Comparison of ENCODE assay signal across 18 mouse cellular contexts in genomic region chr5:102723558-102723957, GRCm38 (mm10).
"Had no signal": no experiment of that assay in that cellular context is flagged by ENCODE, and none has a peak within 500 bp of the region (broad histone marks: within the 10 kb centered on the region; RNA-seq: fewer than 3 reads in every experiment).

No protein-coding gene starts in this region.

- H3K9ac ChIP-seq: liver, postnatal 0 days; lung, embryonic 15.5 days; midbrain, embryonic 13.5 days; midbrain, embryonic 15.5 days; neural tube, embryonic 12.5 days; stomach, embryonic 15.5 days had no signal

- H3K9me3 ChIP-seq: lung, embryonic 15.5 days; midbrain, embryonic 13.5 days; midbrain, embryonic 15.5 days; neural tube, embryonic 12.5 days; stomach, embryonic 15.5 days had no signal

- H3K4me3 ChIP-seq: lung, embryonic 15.5 days; megakaryocyte, embryonic 14.5 days; midbrain, embryonic 13.5 days; midbrain, embryonic 15.5 days; neural tube, embryonic 12.5 days; stomach, embryonic 15.5 days had no signal

- H3K4me1 ChIP-seq: megakaryocyte, embryonic 14.5 days; midbrain, embryonic 13.5 days; neural tube, embryonic 12.5 days had no signal

- H3K27ac ChIP-seq: lung, embryonic 15.5 days; macrophage; midbrain, embryonic 13.5 days; midbrain, embryonic 15.5 days; neural tube, embryonic 12.5 days; stomach, postnatal 0 days had no signal

- H3K36me3 ChIP-seq: lung, embryonic 15.5 days; midbrain, embryonic 13.5 days; midbrain, embryonic 15.5 days; neural tube, embryonic 12.5 days; stomach, embryonic 15.5 days had no signal

- H3K4me2 ChIP-seq: lung, embryonic 15.5 days; midbrain, embryonic 11.5 days; midbrain, embryonic 13.5 days; midbrain, embryonic 15.5 days; neural tube, embryonic 12.5 days; stomach, embryonic 15.5 days had no signal

- H3K27me3 ChIP-seq: lung, embryonic 15.5 days; megakaryocyte, embryonic 14.5 days; midbrain, embryonic 13.5 days; midbrain, embryonic 15.5 days; neural tube, embryonic 12.5 days; stomach, embryonic 15.5 days had no signal

- ATAC-seq: liver, postnatal 0 days; lung, postnatal 0 days; midbrain, embryonic 13.5 days; midbrain, embryonic 15.5 days had no signal

- DNase-seq: liver, postnatal 0 days; lung, adult 2 months; lung, postnatal 14 days; lung, postnatal 36 days; right cerebral cortex, postnatal 14 days; thymus, adult 2 months; thymus, postnatal 14 days; thymus, postnatal 36 days had no signal
